Mouse (Mus musculus): ENCODE data around the gene Rarb. TPM values are rescaled to one million over a fixed set of nuclear protein-coding genes. Genes with fewer than 3 reads are reported as not detected.

Rarb gene
- polyA plus RNA-seq (2012): not detected in 2 replicates

DNA sequence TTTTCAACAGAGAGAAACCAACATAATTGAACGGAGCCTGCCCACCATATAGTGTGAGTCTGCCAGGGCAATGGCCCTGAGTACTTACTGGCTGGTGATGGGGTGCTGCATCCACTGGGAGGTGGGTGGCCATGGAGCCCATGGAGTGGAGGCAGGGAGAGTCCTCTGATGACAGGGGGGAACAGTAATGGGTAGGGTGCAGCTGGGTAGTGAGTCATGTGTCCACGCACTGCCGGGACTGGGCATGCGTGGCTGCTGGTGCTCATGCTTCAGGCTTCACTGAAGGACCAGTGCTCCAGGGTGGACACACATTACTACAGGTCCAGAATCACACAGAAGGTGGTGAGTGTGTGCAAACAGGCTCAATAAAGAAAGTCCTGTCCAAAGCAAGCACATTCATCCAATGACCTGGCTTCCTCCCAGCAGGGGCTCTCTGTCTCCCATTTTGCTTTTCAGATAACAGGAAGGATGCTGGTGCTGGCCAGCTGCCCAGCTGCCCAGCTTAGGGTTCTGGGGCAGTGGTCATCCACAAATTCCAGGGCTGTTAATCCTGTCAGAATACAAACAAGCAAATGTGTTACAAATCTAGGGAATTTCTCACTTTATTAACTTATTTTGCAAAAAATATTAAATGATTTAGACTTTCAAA lies at the start of gene Rarb:
TSS of gene Rarb (minus strand) at position 555 of the 649 bp plus-strand sequence.

Measured in megakaryocyte-erythroid progenitor cell, adult 5 weeks (primary cell).